Mouse (Mus musculus): Measurements from ENCODE around the gene Krtap4-1. TPM values are rescaled to one million over a fixed set of nuclear protein-coding genes. Genes with fewer than 3 reads are reported as not detected.
"Not testable (repeated sequence)": the region's sequence is repeated elsewhere in the genome, so short reads cannot be mapped to it uniquely, and the experiment has no call there.

Gene Krtap4-1
- total and polyA plus RNA-seq, 3 experiments: not detected

GRCm38 (mm10) chr11:99609126-99609525, 18.9 kb downstream of the Krtap4-1 start:
- TF ChIP-seq POLR2A (IDR thresholded peaks at IDR 0.05; ENCODE audit: control insufficient read depth in 1 of 2, insufficient read depth in 1 of 2, low read depth in 1 of 2, low read length in 2 of 2, poor library complexity in 1 of 2) (no peak), MAZ (IDR thresholded peaks at IDR 0.05; ENCODE audit: low read depth, low read length) (no peak), JUND (IDR thresholded peaks at IDR 0.05; ENCODE audit: low read depth, low read length) (no peak), TCF12 (IDR thresholded peaks at IDR 0.05; ENCODE audit: low read depth, low read length) (no peak), RAD21 (IDR thresholded peaks at IDR 0.05; ENCODE audit: low read depth, low read length) (no peak), HCFC1 (IDR thresholded peaks at IDR 0.05; ENCODE audit: low read depth, low read length) (no peak), BHLHE40 (IDR thresholded peaks at IDR 0.05; ENCODE audit: borderline replicate concordance, low read depth, low read length) (no peak), SIN3A (IDR thresholded peaks at IDR 0.05; ENCODE audit: low read length) (no peak), GATA1 (IDR thresholded peaks at IDR 0.05; ENCODE audit: low read depth, low read length) (no peak)
- no peak overlapping the region for H3K4me3 ChIP-seq (ENCODE audit: control insufficient read depth in 1 of 2, insufficient read depth in 1 of 2, low read depth in 2 of 2, low read length in 2 of 2)
- H3K79me2 ChIP-seq (ENCODE audit: control insufficient read depth, insufficient read depth, low read length, poor library complexity): no peaks in the 10 kb centered on the region
- no peaks in the 10 kb centered on the region for H3K36me3 ChIP-seq (ENCODE audit: control insufficient read depth in 1 of 2, insufficient read depth in 2 of 2, low read length in 2 of 2)
- DNase-seq (ENCODE audit: low read depth, low spot score): no peak
- no peaks in the 10 kb centered on the region for H3K9me3 ChIP-seq (replicated peaks; ENCODE audit: insufficient read depth, low read length)
- H3K9ac ChIP-seq (ENCODE audit: control insufficient read depth, low read depth, low read length, poor library complexity, severe bottlenecking): no peak overlapping the region
- H3K27me3 ChIP-seq (ENCODE audit: control insufficient read depth in 1 of 2, insufficient read depth in 2 of 2, low read length in 2 of 2): no peaks in the 10 kb centered on the region
- no peaks in the 10 kb centered on the region for H3K4me1 ChIP-seq (ENCODE audit: control insufficient read depth in 1 of 2, insufficient read depth in 2 of 2, low read length in 2 of 2)
- no peak overlapping the region for H3K27ac ChIP-seq (ENCODE audit: control insufficient read depth, low read depth, low read length)

DNA sequence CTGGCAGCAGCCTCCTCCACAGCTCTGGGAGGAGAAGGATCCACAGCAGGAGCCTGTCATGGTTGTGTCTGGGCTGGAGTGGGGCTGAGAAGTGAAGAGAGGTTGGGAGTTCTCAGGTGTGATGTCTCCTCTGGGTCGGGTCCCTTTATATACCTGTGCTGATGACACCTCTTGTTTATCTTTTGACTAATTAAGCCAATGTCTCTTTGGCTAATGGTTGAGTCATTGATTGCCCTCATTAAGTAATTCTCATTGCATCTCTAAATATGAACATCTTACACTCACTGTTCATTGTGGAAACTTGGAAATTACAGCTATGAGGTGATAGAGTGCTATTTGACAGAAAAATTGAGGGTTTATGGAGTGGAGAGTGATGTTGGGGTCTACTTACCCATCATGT, 24.8 kb downstream of the Krtap4-1 start, which contains the start of gene Gm11938:
Gene Gm11938, minus strand, starts transcription at position 101 of the 400 bp plus-strand sequence.
- not testable (repeated sequence) for H3K9ac ChIP-seq (ENCODE audit: control insufficient read depth, low read depth, low read length, poor library complexity, severe bottlenecking); H3K79me2 ChIP-seq (ENCODE audit: control insufficient read depth, insufficient read depth, low read length, poor library complexity); H3K4me3 ChIP-seq (ENCODE audit: control insufficient read depth in 1 of 2, insufficient read depth in 1 of 2, low read depth in 2 of 2, low read length in 2 of 2); DNase-seq (ENCODE audit: low read depth, low spot score); H3K27ac ChIP-seq (ENCODE audit: control insufficient read depth, low read depth, low read length); H3K4me1 ChIP-seq (ENCODE audit: control insufficient read depth in 1 of 2, insufficient read depth in 2 of 2, low read length in 2 of 2); H3K36me3 ChIP-seq (ENCODE audit: control insufficient read depth in 1 of 2, insufficient read depth in 2 of 2, low read length in 2 of 2); H3K27me3 ChIP-seq (ENCODE audit: control insufficient read depth in 1 of 2, insufficient read depth in 2 of 2, low read length in 2 of 2); H3K9me3 ChIP-seq (replicated peaks; ENCODE audit: insufficient read depth, low read length)

- not testable (repeated sequence) for H3K27me3 ChIP-seq (ENCODE audit: control insufficient read depth in 1 of 2, insufficient read depth in 2 of 2, low read length in 2 of 2); H3K27ac ChIP-seq (ENCODE audit: control insufficient read depth, low read depth, low read length); H3K79me2 ChIP-seq (ENCODE audit: control insufficient read depth, insufficient read depth, low read length, poor library complexity); H3K4me3 ChIP-seq (ENCODE audit: control insufficient read depth in 1 of 2, insufficient read depth in 1 of 2, low read depth in 2 of 2, low read length in 2 of 2); DNase-seq (ENCODE audit: low read depth, low spot score); H3K36me3 ChIP-seq (ENCODE audit: control insufficient read depth in 1 of 2, insufficient read depth in 2 of 2, low read length in 2 of 2); H3K4me1 ChIP-seq (ENCODE audit: control insufficient read depth in 1 of 2, insufficient read depth in 2 of 2, low read length in 2 of 2); H3K9me3 ChIP-seq (replicated peaks; ENCODE audit: insufficient read depth, low read length); H3K9ac ChIP-seq (ENCODE audit: control insufficient read depth, low read depth, low read length, poor library complexity, severe bottlenecking)
Observed at GRCm38 (mm10) chr11:99597742-99598141, 30.3 kb downstream of the Krtap4-1 start, which contains the start of gene Krtap9-3. TSS of gene Krtap9-3 (minus strand) at chr11:99598105.

- Histone ChIP-seq H3K27me3 (ENCODE audit: control insufficient read depth in 1 of 2, insufficient read depth in 2 of 2, low read length in 2 of 2) (no peaks in the 10 kb centered on the region), H3K4me1 (ENCODE audit: control insufficient read depth in 1 of 2, insufficient read depth in 2 of 2, low read length in 2 of 2) (no peaks in the 10 kb centered on the region), H3K9ac (ENCODE audit: control insufficient read depth, low read depth, low read length, poor library complexity, severe bottlenecking) (no peak within 1 kb of the TSS), H3K9me3 (replicated peaks; ENCODE audit: insufficient read depth, low read length) (no peaks in the 10 kb centered on the region), H3K36me3 (ENCODE audit: control insufficient read depth in 1 of 2, insufficient read depth in 2 of 2, low read length in 2 of 2) (no peaks in the 10 kb centered on the region), H3K4me3 (ENCODE audit: control insufficient read depth in 1 of 2, insufficient read depth in 1 of 2, low read depth in 2 of 2, low read length in 2 of 2) (no peak within 1 kb of the TSS), H3K79me2 (ENCODE audit: control insufficient read depth, insufficient read depth, low read length, poor library complexity) (no peaks in the 10 kb centered on the region), H3K27ac (ENCODE audit: control insufficient read depth, low read depth, low read length) (no peak within 1 kb of the TSS)
- no peak for TF ChIP-seq MYB (IDR thresholded peaks at IDR 0.05; ENCODE audit: low read depth, low read length)
- TF ChIP-seq GABPA (IDR thresholded peaks at IDR 0.05; ENCODE audit: low read depth, low read length): no peak
- TF ChIP-seq SMC3 (IDR thresholded peaks at IDR 0.05; ENCODE audit: low read depth, low read length): no peak
- DNase-seq (ENCODE audit: low read depth, low spot score): no peak
Observed at GRCm38 (mm10) chr11:99590981-99591380, 37.1 kb downstream of the Krtap4-1 start, which contains the start of gene Krtap1-3. TSS of gene Krtap1-3 (minus strand) at chr11:99591339.

Data from MEL (cell line).